Mouse (Mus musculus) T-helper 1 cell (primary cell): ENCODE results near the gene Cklf.
"Not testable (repeated sequence)": the region's sequence is repeated elsewhere in the genome, so short reads cannot be mapped to it uniquely, and the experiment has no call there.

Experiments
- in situ Hi-C: fragments of 300-600 bp; cut with MboI, MseI; formaldehyde crosslinking; loops from one replicate; pipeline ENCODE4 v1.15.1; 2025; ENCODE audit warnings: high pct_unique_total_duplicates

Gene Cklf

GRCm38 (mm10) chr8:104264271-104264935 is 13.7 kb downstream of the Cklf start:
- in situ Hi-C loops, result not testable (repeated sequence)

GRCm38 (mm10) chr8:104268368-104268767 is 17.7 kb downstream of the Cklf start:
- in situ Hi-C loops, result loop anchor here (5.0 kb wide), 1 partner anchor 39 kb away; no protein-coding TSS in a partner anchor

- in situ Hi-C loops, result loop anchor here (5.0 kb wide), 1 partner anchor 38 kb away; no protein-coding TSS in a partner anchor
Observed at GRCm38 (mm10) chr8:104268937-104269440, 18.3 kb downstream of the Cklf start.

GRCm38 (mm10) chr8:104293081-104293480 is 42.4 kb downstream of the Cklf start, which contains the start of gene Cmtm2a:
Gene Cmtm2a, minus strand, starts transcription at chr8:104293181.
- in situ Hi-C loops, result not testable (repeated sequence)

- in situ Hi-C loops, result no loop called here
Observed at GRCm38 (mm10) chr8:104294396-104294795, 43.7 kb downstream of the Cklf start.

GRCm38 (mm10) chr8:104301577-104301976 is 50.9 kb downstream of the Cklf start:
- in situ Hi-C loops, result not testable (repeated sequence)

GRCm38 (mm10) chr8:104302536-104302935 is 51.9 kb downstream of the Cklf start:
- in situ Hi-C loops, result not testable (repeated sequence)

GRCm38 (mm10) chr8:104304962-104305361 is 54.3 kb downstream of the Cklf start:
- in situ Hi-C loops, result loop anchor here (5.0 kb wide), 1 partner anchor 38 kb away; no protein-coding TSS in a partner anchor

GRCm38 (mm10) chr8:104308341-104308740 is 57.7 kb downstream of the Cklf start:
- in situ Hi-C loops, result loop anchor here (5.0 kb wide), 1 partner anchor 41 kb away; no protein-coding TSS in a partner anchor

GRCm38 (mm10) chr8:104309441-104310155 is 58.9 kb downstream of the Cklf start, which contains the start of the genes Gm45711 and Cmtm1:
Gene Gm45711, minus strand, starts transcription at chr8:104310081.
Gene Cmtm1, minus strand, starts transcription at chr8:104310145.
- in situ Hi-C loops, result loop anchor here (5.0 kb wide), 1 partner anchor 42 kb away; no protein-coding TSS in a partner anchor

GRCm38 (mm10) chr8:104312023-104312422 is 61.4 kb downstream of the Cklf start:
- in situ Hi-C loops, result not testable (repeated sequence)

- in situ Hi-C loops, result no loop called here
Observed at GRCm38 (mm10) chr8:104313311-104313710, 62.6 kb downstream of the Cklf start.
